Mouse (Mus musculus) MEL (cell line): ENCODE measurements around the gene Hist1h3b.

Experiments used
- CTCF ChIP-seq, 3 experiments: IDR thresholded peaks in 2 of 3; conservative IDR thresholded peaks in 1 of 3; 2 replicates each; pipeline ENCODE4 v1.5.1; 2011 to 2012; ENCODE audit warnings: low read length in 3 of 3, low read depth in 2 of 3, mild to moderate bottlenecking in 2 of 3, improper control_type of control experiment in 1 of 3, inconsistent platforms in 1 of 3, mixed read lengths in 1 of 3, moderate library complexity in 1 of 3; ENCODE audit not compliant: control insufficient read depth in 1 of 3, insufficient read depth in 1 of 3, poor library complexity in 1 of 3, severe bottlenecking in 1 of 3
- NELFE ChIP-seq: IDR thresholded peaks from 2 replicates; pipeline ENCODE4 v1.6.1; 2011; ENCODE audit warnings: low read depth, low read length, improper control_type of control experiment
- POLR2A ChIP-seq, 2 experiments: IDR thresholded peaks; 2 replicates each; pipeline ENCODE4 v1.6.1; 2011 to 2012; ENCODE audit warnings: low read length in 2 of 2, mild to moderate bottlenecking in 2 of 2, control low read depth in 1 of 2, improper control_type of control experiment in 1 of 2, low read depth in 1 of 2, moderate library complexity in 1 of 2; ENCODE audit not compliant: control insufficient read depth in 1 of 2, insufficient read depth in 1 of 2, poor library complexity in 1 of 2
- RAD21 ChIP-seq: IDR thresholded peaks from 2 replicates; pipeline ENCODE4 v1.6.1; 2011; ENCODE audit warnings: mild to moderate bottlenecking, low read depth, low read length, improper control_type of control experiment

DNA sequence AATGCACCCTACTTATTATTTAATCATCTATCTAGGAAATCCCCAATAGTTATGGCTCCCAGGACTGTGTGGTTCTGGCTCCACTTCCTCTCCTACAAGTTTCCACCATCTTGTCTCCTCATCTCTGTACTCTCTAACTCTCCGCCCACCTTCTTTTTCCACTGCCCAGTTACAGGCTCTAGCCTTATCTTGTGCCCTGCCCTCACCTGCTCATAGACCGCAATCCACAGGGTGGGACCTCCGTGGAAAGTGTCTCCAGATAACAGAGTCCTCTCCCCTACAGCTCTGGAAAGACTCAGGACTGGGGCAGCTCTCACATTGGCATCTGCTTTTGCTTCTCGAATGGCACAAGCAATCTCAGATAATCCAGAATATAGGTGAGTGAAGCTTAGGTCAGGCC is 27.0 kb downstream of the Hist1h3b start:
- no peak for TF ChIP-seq NELFE
- TF ChIP-seq RAD21 = no peak
- TF ChIP-seq POLR2A (IDR thresholded peaks at IDR 0.05; ENCODE audit: control insufficient read depth in 1 of 2, insufficient read depth in 1 of 2, low read depth in 1 of 2, low read length in 2 of 2, poor library complexity in 1 of 2) = no peak
- TF ChIP-seq CTCF (IDR thresholded peaks at IDR 0.05 in 2 of 3, conservative IDR thresholded peaks at IDR 0.05 in 1 of 3; ENCODE audit: control insufficient read depth in 1 of 3, insufficient read depth in 1 of 3, low read depth in 2 of 3, low read length in 3 of 3, poor library complexity in 1 of 3, severe bottlenecking in 1 of 3) = no peak
